Mouse (Mus musculus) ES-Bruce4 (cell line): ENCODE results near the gene Ddo. TPM values are rescaled to one million over a fixed set of nuclear protein-coding genes. Genes with fewer than 3 reads are reported as not detected.

Experiments used
- H3K27ac ChIP-seq: 2 replicates; pipeline ENCODE4 v1.5.1; 2012; ENCODE audit warnings: low read length, inconsistent platforms; ENCODE audit not compliant: insufficient read depth
- H3K27me3 ChIP-seq: 2 replicates; pipeline ENCODE4 v1.6.1; 2012; ENCODE audit warnings: mild to moderate bottlenecking, low read length, inconsistent platforms; ENCODE audit not compliant: control insufficient read depth, poor library complexity, insufficient read depth, severe bottlenecking
- H3K36me3 ChIP-seq: 2 replicates; pipeline ENCODE4 v1.6.1; 2012; ENCODE audit warnings: inconsistent platforms, mild to moderate bottlenecking, low read length, moderate library complexity; ENCODE audit not compliant: control insufficient read depth, poor library complexity, insufficient read depth, severe bottlenecking
- H3K4me1 ChIP-seq: one replicate; pipeline ENCODE4 v1.8.1; 2011; ENCODE audit warnings: low read length; ENCODE audit not compliant: control insufficient read depth, insufficient read depth
- H3K4me3 ChIP-seq: 2 replicates; pipeline ENCODE4 v1.5.1; 2011; ENCODE audit warnings: low read depth, mild to moderate bottlenecking, low read length
- H3K9ac ChIP-seq: 2 replicates; pipeline ENCODE4 v1.6.1; 2012; ENCODE audit warnings: low read depth, mild to moderate bottlenecking, inconsistent platforms; ENCODE audit not compliant: poor library complexity, severe bottlenecking
- H3K9me3 ChIP-seq: replicated peaks from 2 replicates; pipeline ENCODE4 v1.6.1; 2012; ENCODE audit warnings: mild to moderate bottlenecking, low read length, inconsistent platforms; ENCODE audit not compliant: control insufficient read depth, poor library complexity, insufficient read depth, severe bottlenecking
- CTCF ChIP-seq: IDR thresholded peaks from one replicate; pipeline ENCODE4 v1.8.1; 2011; ENCODE audit warnings: low read depth, low read length
- EP300 ChIP-seq: IDR thresholded peaks from 2 replicates; pipeline ENCODE4 v1.6.1; 2011; ENCODE audit warnings: low read depth, low read length; ENCODE audit not compliant: insufficient read depth
- POLR2A ChIP-seq: IDR thresholded peaks from one replicate; pipeline ENCODE4 v1.8.1; 2011; ENCODE audit warnings: low read length; ENCODE audit not compliant: insufficient read depth
- polyA plus RNA-seq: library from polyadenylated mRNA; stranded (reverse); fragments of >200 nt; gene quantifications from 2 replicates; pipeline ENCODE4 v1.2.4, GENCODE M21; 2011; ENCODE audit warnings: low read depth; ENCODE audit not compliant: missing spikeins, insufficient read depth, insufficient read length

Ddo gene
- polyA plus RNA-seq, 1 experiment, result not detected

GRCm38 (mm10) chr10:40648776-40649175 lies 19.0 kb downstream of the Ddo start:
- TF ChIP-seq CTCF (no peak), EP300 (no peak), POLR2A (no peak)
- no peak overlapping the region for H3K27ac ChIP-seq
- H3K4me3 ChIP-seq, result no peak overlapping the region
- peaks cover 4% of the 10 kb centered on the region; the same call in 1 of the 2 replicates for H3K9me3 ChIP-seq
- H3K4me1 ChIP-seq, result no peaks in the 10 kb centered on the region
- no peaks in the 10 kb centered on the region for H3K36me3 ChIP-seq
- H3K27me3 ChIP-seq, result no peaks in the 10 kb centered on the region
- no peak overlapping the region for H3K9ac ChIP-seq

GRCm38 (mm10) chr10:40649634-40650033 lies 19.8 kb downstream of the Ddo start:
- H3K4me1 ChIP-seq, result no peaks in the 10 kb centered on the region
- H3K9ac ChIP-seq, result no peak overlapping the region
- H3K36me3 ChIP-seq, result no peaks in the 10 kb centered on the region
- H3K4me3 ChIP-seq, result no peak overlapping the region
- no peak overlapping the region for H3K27ac ChIP-seq
- no peak for TF ChIP-seq EP300
- no peak for TF ChIP-seq CTCF
- TF ChIP-seq POLR2A, result no peak
- H3K27me3 ChIP-seq, result no peaks in the 10 kb centered on the region
- peaks cover 4% of the 10 kb centered on the region; the same call in 1 of the 2 replicates for H3K9me3 ChIP-seq

- Histone ChIP-seq H3K36me3 (no peaks in the 10 kb centered on the region), H3K9me3 (no peaks in the 10 kb centered on the region), H3K4me1 (no peaks in the 10 kb centered on the region), H3K4me3 (no peak overlapping the region), H3K9ac (no peak overlapping the region), H3K27me3 (no peaks in the 10 kb centered on the region), H3K27ac (no peak overlapping the region)
- TF ChIP-seq CTCF, result no peak
- no peak for TF ChIP-seq POLR2A
- TF ChIP-seq EP300, result no peak
These were observed 21.9 kb downstream of the Ddo start for GRCm38 (mm10) chr10:40651676-40652075.

GRCm38 (mm10) chr10:40665270-40665669 lies 35.5 kb downstream of the Ddo start:
- Histone ChIP-seq H3K27ac (no peak overlapping the region), H3K9me3 (no peaks in the 10 kb centered on the region), H3K4me3 (no peak overlapping the region), H3K27me3 (no peaks in the 10 kb centered on the region), H3K9ac (no peak overlapping the region), H3K4me1 (no peaks in the 10 kb centered on the region), H3K36me3 (no peaks in the 10 kb centered on the region)
- TF ChIP-seq EP300 (no peak), CTCF (no peak), POLR2A (no peak)

GRCm38 (mm10) chr10:40666943-40667342 lies 37.1 kb downstream of the Ddo start:
- Histone ChIP-seq H3K36me3 (no peaks in the 10 kb centered on the region), H3K4me1 (no peaks in the 10 kb centered on the region), H3K4me3 (no peak overlapping the region), H3K27me3 (no peaks in the 10 kb centered on the region), H3K9ac (no peak overlapping the region), H3K27ac (no peak overlapping the region), H3K9me3 (no peaks in the 10 kb centered on the region)
- no peak for TF ChIP-seq POLR2A
- no peak for TF ChIP-seq CTCF
- no peak for TF ChIP-seq EP300

GRCm38 (mm10) chr10:40668640-40669039 lies 38.8 kb downstream of the Ddo start:
- Histone ChIP-seq H3K9me3 (no peaks in the 10 kb centered on the region), H3K27me3 (no peaks in the 10 kb centered on the region), H3K36me3 (no peaks in the 10 kb centered on the region), H3K9ac (no peak overlapping the region), H3K27ac (no peak overlapping the region), H3K4me3 (no peak overlapping the region), H3K4me1 (no peaks in the 10 kb centered on the region)
- no peak for TF ChIP-seq POLR2A
- TF ChIP-seq CTCF, result no peak
- no peak for TF ChIP-seq EP300
